Mouse (Mus musculus) CH12.LX (cell line): ENCODE data around the gene Sertad4. TPM values are rescaled to one million over a fixed set of nuclear protein-coding genes. Genes with fewer than 3 reads are reported as not detected.

Experiments used
- DNase-seq: peaks from one replicate; pipeline ENCODE4 v3.0.0-alpha.2; 2013; ENCODE audit errors: extremely low read depth
- H3K27ac ChIP-seq: 2 replicates; pipeline ENCODE4 v1.5.1; 2012; ENCODE audit warnings: low read depth, mild to moderate bottlenecking, control low read depth, moderate library complexity; ENCODE audit not compliant: insufficient read depth
- H3K27me3 ChIP-seq: replicated peaks from 2 replicates; pipeline ENCODE3; 2012; ENCODE audit warnings: inconsistent platforms
- H3K36me3 ChIP-seq, 2 experiments: replicated peaks in 1 of 2; 2 replicates each; pipeline versions ENCODE3 to v1.6.1; 2012; ENCODE audit warnings: inconsistent platforms in 1 of 2, low read length in 1 of 2, mild to moderate bottlenecking in 1 of 2, mixed read lengths in 1 of 2, moderate library complexity in 1 of 2; ENCODE audit not compliant: control insufficient read depth in 1 of 2, insufficient read depth in 1 of 2
- H3K4me1 ChIP-seq, 2 experiments: 2 replicates each; pipeline ENCODE4 v1.6.1; 2012; ENCODE audit warnings: inconsistent platforms in 1 of 2, moderate library complexity in 1 of 2; ENCODE audit not compliant: insufficient read depth in 2 of 2, control insufficient read depth in 1 of 2
- H3K4me2 ChIP-seq: 2 replicates; pipeline ENCODE4 v1.6.1; 2012; ENCODE audit warnings: low read depth, mild to moderate bottlenecking, control low read depth; ENCODE audit not compliant: poor library complexity, insufficient read depth, severe bottlenecking
- H3K4me3 ChIP-seq, 3 experiments: fragments of 150-350 bp in 1 of 3; sonication (generic) in 1 of 3; replicated peaks in 1 of 3; 2 replicates each; pipeline versions ENCODE3 to v1.5.1; 2011 to 2012; ENCODE audit warnings: low read depth in 2 of 3, low read length in 2 of 3, mild to moderate bottlenecking in 2 of 3, moderate library complexity in 2 of 3, control low read depth in 1 of 3, improper control_type of control experiment in 1 of 3, inconsistent platforms in 1 of 3, mixed read lengths in 1 of 3; ENCODE audit not compliant: poor library complexity in 1 of 3
- H3K79me2 ChIP-seq: replicated peaks from 2 replicates; pipeline ENCODE4 v1.6.1; 2012; ENCODE audit warnings: mild to moderate bottlenecking, moderate library complexity; ENCODE audit not compliant: control insufficient read depth, poor library complexity, insufficient read depth, severe bottlenecking; ENCODE audit errors: extremely low read depth
- H3K9ac ChIP-seq: 2 replicates; pipeline ENCODE4 v1.6.1; 2012; ENCODE audit warnings: low read depth, mild to moderate bottlenecking, control low read depth, moderate library complexity; ENCODE audit not compliant: insufficient read depth
- H3K9me3 ChIP-seq: replicated peaks from 2 replicates; pipeline ENCODE3; 2012; ENCODE audit warnings: low read length, inconsistent platforms, mixed read lengths
- CHD2 ChIP-seq: IDR thresholded peaks from 2 replicates; pipeline ENCODE4 v1.6.1; 2011; ENCODE audit warnings: low read length, improper control_type of control experiment
- GABPA ChIP-seq: IDR thresholded peaks from 2 replicates; pipeline ENCODE4 v1.6.1; 2012; ENCODE audit warnings: low read depth, low read length, improper control_type of control experiment, inconsistent platforms; ENCODE audit not compliant: insufficient replicate concordance
- HCFC1 ChIP-seq: IDR thresholded peaks from 2 replicates; pipeline ENCODE4 v1.6.1; 2012; ENCODE audit warnings: low read depth, mild to moderate bottlenecking, inconsistent platforms, low read length, improper control_type of control experiment
- JUND ChIP-seq: conservative IDR thresholded peaks from 2 replicates; pipeline ENCODE4 v1.6.1; 2011; ENCODE audit warnings: low read depth, low read length, improper control_type of control experiment
- MAFK ChIP-seq: IDR thresholded peaks from 2 replicates; pipeline ENCODE4 v1.6.1; 2011; ENCODE audit warnings: low read length, improper control_type of control experiment; ENCODE audit not compliant: insufficient replicate concordance
- MAX ChIP-seq: IDR thresholded peaks from 2 replicates; pipeline ENCODE4 v1.6.1; 2011; ENCODE audit warnings: low read length, improper control_type of control experiment
- MXI1 ChIP-seq: IDR thresholded peaks from 2 replicates; pipeline ENCODE4 v1.6.1; 2011; ENCODE audit warnings: mild to moderate bottlenecking, low read depth, low read length, improper control_type of control experiment
- NELFE ChIP-seq: IDR thresholded peaks from 2 replicates; pipeline ENCODE4 v1.6.1; 2011; ENCODE audit warnings: low read depth, low read length, improper control_type of control experiment
- NRF1 ChIP-seq: IDR thresholded peaks from 2 replicates; pipeline ENCODE4 v1.6.1; 2014; ENCODE audit warnings: low read depth, mild to moderate bottlenecking, inconsistent platforms, low read length, improper control_type of control experiment, moderate library complexity
- POLR2AphosphoS2 ChIP-seq: IDR thresholded peaks from 2 replicates; pipeline ENCODE4 v1.6.1; 2011; ENCODE audit warnings: low read depth, low read length, improper control_type of control experiment
- RAD21 ChIP-seq: IDR thresholded peaks from 2 replicates; pipeline ENCODE4 v1.6.1; 2011; ENCODE audit warnings: low read depth, mild to moderate bottlenecking, low read length, improper control_type of control experiment, moderate library complexity
- TCF12 ChIP-seq: IDR thresholded peaks from 2 replicates; pipeline ENCODE4 v1.6.1; 2014; ENCODE audit warnings: low read depth, mild to moderate bottlenecking, inconsistent platforms, low read length, improper control_type of control experiment
- USF2 ChIP-seq: conservative IDR thresholded peaks from 2 replicates; pipeline ENCODE4 v1.6.1; 2011; ENCODE audit warnings: low read depth, low read length, improper control_type of control experiment
- ZKSCAN1 ChIP-seq: IDR thresholded peaks from 2 replicates; pipeline ENCODE4 v1.6.1; 2012; ENCODE audit warnings: low read depth, inconsistent platforms, low read length, improper control_type of control experiment, borderline replicate concordance
- ZNF384 ChIP-seq: IDR thresholded peaks from 2 replicates; pipeline ENCODE4 v1.6.1; 2012; ENCODE audit warnings: low read depth, low read length, improper control_type of control experiment, inconsistent platforms
- dilution Hi-C: fragments of 300-500 bp; cut with MboI; formaldehyde crosslinking; loops from 2 replicates; pipeline ENCODE4 v1.14.3; 2020; ENCODE audit warnings: low sequenced_read_pairs; ENCODE audit not compliant: extremely low pct_unique_long_range_greater_than_20kb, extremely low pct_ligation_motif_present
- in situ Hi-C: fragments of 300-500 bp; cut with MboI; formaldehyde crosslinking; loops from 3 replicates; pipeline ENCODE4 v1.14.3; 2019; ENCODE audit warnings: low sequenced_read_pairs, low pct_ligation_motif_present, low pct_unique_long_range_greater_than_20kb, mixed read lengths
- polyA plus RNA-seq: library from polyadenylated mRNA; unstranded; fragments of >175 nt; gene quantifications from 2 replicates; pipeline ENCODE4 v1.2.1, GENCODE M21; 2012; ENCODE audit warnings: low read depth; ENCODE audit not compliant: insufficient read length
- total RNA-seq, 2 experiments: library from RNA; depleted of rRNA; stranded (reverse); fragments of 300-350 nt in 1 of 2; fragments of >200 nt in 1 of 2; gene quantifications; 2 replicates each; pipeline ENCODE4 v1.2.3; 2012 to 2014

The Sertad4 gene
- total and polyA plus RNA-seq, 3 experiments = 0.74 TPM; not detected in 2

DNA sequence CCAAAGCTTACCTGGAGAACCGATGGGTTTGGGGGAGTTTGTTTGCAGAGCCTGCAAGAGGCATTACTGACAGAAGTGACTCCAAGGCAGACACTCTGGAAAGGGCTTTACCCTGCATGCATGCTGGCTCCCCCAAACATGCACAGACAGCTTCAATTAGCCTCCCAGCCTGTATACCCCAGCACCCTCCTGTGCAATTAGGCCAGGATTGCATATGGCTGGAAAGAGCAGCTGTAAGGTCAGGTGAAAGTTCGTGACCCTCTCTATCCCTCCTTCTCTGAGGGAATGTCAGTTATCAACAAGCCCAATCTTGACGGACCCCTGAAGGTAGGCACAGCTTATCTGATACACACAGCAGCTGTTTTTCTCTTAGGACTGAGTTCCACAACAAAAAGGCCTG is 40.9 kb downstream of the Sertad4 start:
- Histone ChIP-seq H3K36me3 (no peaks in the 10 kb centered on the region), H3K4me1 (peaks cover 0 to 7% of the 10 kb centered on the region in 2 experiments; a peak in 2 of 4 replicates), H3K27ac (no peak overlapping the region), H3K9ac (no peak overlapping the region), H3K79me2 (no peaks in the 10 kb centered on the region), H3K4me2 (no peak overlapping the region), H3K9me3 (no peaks in the 10 kb centered on the region), H3K27me3 (no peaks in the 10 kb centered on the region), H3K4me3 (no peak overlapping the region)
- TF ChIP-seq JUND (no peak), ZNF384 (no peak), GABPA (no peak), NRF1 (no peak), MAX (no peak), USF2 (no peak), MAFK (no peak), POLR2AphosphoS2 (no peak), CHD2 (no peak), NELFE (no peak), HCFC1 (no peak), ZKSCAN1 (no peak)
- in situ Hi-C loops (no loop called here), dilution Hi-C loops (no loop called here)
- no peak for DNase-seq

DNA sequence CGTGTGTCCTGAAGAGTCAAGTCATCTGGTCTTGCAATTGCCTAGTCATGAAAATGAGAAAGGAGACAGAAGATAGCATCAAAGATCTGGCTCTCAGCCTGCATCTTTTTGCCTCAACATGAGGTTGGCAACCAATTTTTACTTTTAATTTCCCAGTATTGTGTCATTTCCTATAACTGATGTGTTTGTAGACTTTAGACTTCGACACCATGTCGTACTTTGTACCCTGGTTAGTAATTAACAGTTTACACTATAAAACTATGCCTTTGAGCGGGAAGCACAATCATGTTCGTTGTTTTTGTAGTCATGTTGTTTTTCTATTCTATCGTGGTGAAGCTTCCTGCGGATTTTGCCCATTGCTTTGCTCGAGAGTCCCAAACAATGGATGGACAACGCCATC is 42.8 kb downstream of the Sertad4 start:
- dilution Hi-C loops (no loop called here), in situ Hi-C loops (no loop called here)
- H3K4me1 ChIP-seq = peaks cover 0 to 7% of the 10 kb centered on the region in 2 experiments; a peak in 2 of 4 replicates
- no peak overlapping the region for H3K27ac ChIP-seq
- no peak overlapping the region for H3K4me3 ChIP-seq
- no peaks in the 10 kb centered on the region for H3K36me3 ChIP-seq
- no peak for DNase-seq
- no peaks in the 10 kb centered on the region for H3K9me3 ChIP-seq
- no peak overlapping the region for H3K9ac ChIP-seq
- no peak for TF ChIP-seq MAFK
- TF ChIP-seq TCF12 = no peak
- TF ChIP-seq, all 38 proteins: peak for 0
- Histone ChIP-seq H3K4me2 (no peak overlapping the region), H3K79me2 (no peaks in the 10 kb centered on the region), H3K27me3 (no peaks in the 10 kb centered on the region)

DNA sequence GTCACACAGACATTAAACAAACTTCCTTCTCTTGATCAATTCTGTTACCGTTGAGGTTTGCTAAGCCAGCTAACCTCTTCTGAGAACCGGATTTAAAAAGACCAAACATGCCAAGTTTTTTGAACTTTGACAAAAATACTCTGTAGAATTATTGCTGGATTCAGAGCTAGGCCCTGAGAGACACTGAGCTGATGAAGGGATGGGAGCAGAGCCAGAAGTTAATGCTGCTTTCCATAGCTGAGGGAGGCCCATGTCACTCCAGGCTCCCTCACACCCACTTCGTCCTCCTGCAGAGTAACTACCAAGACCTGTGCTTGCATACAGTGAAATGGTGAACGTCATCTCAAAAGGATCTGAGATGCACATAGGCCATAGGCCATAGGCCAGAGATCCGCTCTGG is 43.3 kb downstream of the Sertad4 start:
- in situ Hi-C loops (no loop called here), dilution Hi-C loops (no loop called here)
- Histone ChIP-seq H3K4me1 (peaks cover 0 to 7% of the 10 kb centered on the region in 2 experiments; a peak in 2 of 4 replicates), H3K36me3 (no peaks in the 10 kb centered on the region), H3K9ac (no peak overlapping the region), H3K4me2 (no peak overlapping the region), H3K4me3 (no peak overlapping the region), H3K27ac (no peak overlapping the region), H3K79me2 (no peaks in the 10 kb centered on the region), H3K9me3 (no peaks in the 10 kb centered on the region), H3K27me3 (no peaks in the 10 kb centered on the region)
- TF ChIP-seq RAD21 = no peak
- no peak for TF ChIP-seq NRF1
- TF ChIP-seq ZKSCAN1 = no peak
- TF ChIP-seq NELFE = no peak
- TF ChIP-seq MXI1 = no peak
- DNase-seq = no peak
